Mouse (Mus musculus) heart, postnatal 0 days (tissue): ENCODE results near the gene Zfp28. TPM values are rescaled to one million over a fixed set of nuclear protein-coding genes. Genes with fewer than 3 reads are reported as not detected.

ENCODE experiments used
- ATAC-seq: fragments of 200-750 bp; cut with Nextera tagmentation; 2 replicates; pipeline ENCODE4 v1.8.0; 2017; ENCODE audit warnings: low read depth, moderate number of reproducible peaks, moderate library complexity; ENCODE audit not compliant: insufficient read depth
- DNase-seq: peaks from one replicate; pipeline ENCODE4 v3.0.0-alpha.2; 2016; ENCODE audit warnings: low spot score
- H3K27ac ChIP-seq: fragments of 300-500 bp; sonication (generic); 2 replicates; pipeline ENCODE4 v1.5.1; 2014; ENCODE audit warnings: low read depth, mild to moderate bottlenecking
- H3K27me3 ChIP-seq: fragments of 300-500 bp; sonication (generic); 2 replicates; pipeline ENCODE4 v1.6.1; 2014; ENCODE audit warnings: low read length, mixed read lengths; ENCODE audit not compliant: control insufficient read depth, insufficient read depth
- H3K36me3 ChIP-seq: fragments of 300-500 bp; sonication (generic); replicated peaks from 2 replicates; pipeline ENCODE4 v1.6.1; 2014; ENCODE audit warnings: low read length, mixed read lengths; ENCODE audit not compliant: control insufficient read depth, insufficient read depth
- H3K4me1 ChIP-seq: fragments of 300-500 bp; sonication (generic); 2 replicates; pipeline ENCODE4 v1.6.1; 2014; ENCODE audit warnings: antibody characterized with exemption; ENCODE audit not compliant: control insufficient read depth, insufficient read depth
- H3K4me2 ChIP-seq: fragments of 300-500 bp; sonication (generic); 2 replicates; pipeline ENCODE4 v1.6.1; 2014; ENCODE audit warnings: low read depth, mild to moderate bottlenecking, low read length, moderate library complexity
- H3K4me3 ChIP-seq: fragments of 300-500 bp; sonication (generic); 2 replicates; pipeline ENCODE4 v1.5.1; 2014; ENCODE audit warnings: low read depth, low read length
- H3K9ac ChIP-seq: fragments of 300-500 bp; sonication (generic); replicated peaks from 2 replicates; pipeline ENCODE4 v1.6.1; 2014; ENCODE audit warnings: low read depth, low read length, mixed read lengths
- H3K9me3 ChIP-seq: fragments of 300-500 bp; sonication (generic); replicated peaks from 2 replicates; pipeline ENCODE4 v1.6.1; 2016; ENCODE audit warnings: low read length; ENCODE audit not compliant: control insufficient read depth
- CTCF ChIP-seq: IDR thresholded peaks from 2 replicates; pipeline ENCODE4 v1.5.1; 2016; ENCODE audit warnings: antibody characterized with exemption, control low read depth, low read depth
- EP300 ChIP-seq: IDR thresholded peaks from 2 replicates; pipeline ENCODE4 v1.6.1; 2016; ENCODE audit warnings: antibody characterized with exemption, low read depth
- WGBS: fragments of 180-500 bp; shearing (Covaris S2); extraction: QIAGEN DNeasy Blood & Tissue Kit; methylation state at CpG from one replicate; pipeline ENCODE4 v1.1.7; 2014; 5-methylcytosine and 5-hydroxymethylcytosine counted together
- polyA plus RNA-seq: library from polyadenylated mRNA; unstranded; fragments of >200 nt; fragmentation: Nextera tagmentation; extraction: Ambion mirVana; gene quantifications from 2 replicates; pipeline ENCODE4 v1.2.1, GENCODE M21; 2015
- total RNA-seq: library from RNA; depleted of rRNA; stranded (reverse); fragments of >200 nt; gene quantifications from 2 replicates; pipeline ENCODE4 v1.2.3, GENCODE M21; 2014; ENCODE audit warnings: low replicate concordance; rRNA removed

The Zfp28 gene
- total and polyA plus RNA-seq, 2 experiments from 2014 or later: 5.3 to 8.0 TPM

GRCm38 (mm10) chr7:6429381-6429780 lies 46.3 kb downstream of the Zfp28 start:
- Histone ChIP-seq H3K9me3 (no peaks in the 10 kb centered on the region), H3K36me3 (no peaks in the 10 kb centered on the region), H3K27ac (no peak overlapping the region), H3K27me3 (no peaks in the 10 kb centered on the region), H3K4me3 (no peak overlapping the region), H3K4me1 (no peaks in the 10 kb centered on the region), H3K9ac (no peak overlapping the region), H3K4me2 (no peak overlapping the region)
- ATAC-seq (no peak), DNase-seq (no peak)
- WGBS: 77% methylated on average over 3 of the region's 3 CpGs
- TF ChIP-seq CTCF (no peak), EP300 (no peak)

DNA sequence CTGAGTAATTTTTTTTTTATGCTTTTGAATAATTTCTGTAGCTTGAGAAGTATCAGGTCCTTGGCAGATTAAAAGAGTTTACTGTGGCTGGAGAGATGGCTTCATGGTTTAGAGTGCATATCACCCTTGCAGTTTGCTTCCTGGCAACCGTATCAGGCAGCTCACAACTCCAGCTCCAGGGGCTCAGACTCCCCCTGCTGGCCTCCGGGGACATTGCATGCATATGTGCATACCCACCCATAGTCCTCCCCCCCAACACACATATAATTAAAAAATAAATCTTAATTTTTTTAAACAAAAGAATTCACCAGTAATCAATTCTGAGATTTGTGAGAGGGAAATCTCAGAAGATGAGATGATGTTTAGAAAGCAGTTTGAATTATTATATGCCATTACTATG lies 47.2 kb downstream of the Zfp28 start:
- 39% methylated on average over 2 of the region's 2 CpGs for whole genome bisulfite sequencing
- Histone ChIP-seq H3K9ac (no peak overlapping the region), H3K27me3 (no peaks in the 10 kb centered on the region), H3K4me3 (no peak overlapping the region), H3K27ac (no peak overlapping the region), H3K36me3 (no peaks in the 10 kb centered on the region), H3K4me1 (no peaks in the 10 kb centered on the region), H3K4me2 (no peak overlapping the region), H3K9me3 (no peaks in the 10 kb centered on the region)
- DNase-seq (no peak), ATAC-seq (no peak)
- TF ChIP-seq CTCF (peak; percentile 34), EP300 (no peak)

- Histone ChIP-seq H3K27ac (no peak within 1 kb of the TSS), H3K9ac (no peak within 1 kb of the TSS), H3K4me3 (no peak within 1 kb of the TSS), H3K4me1 (no peaks in the 10 kb centered on the region), H3K4me2 (no peak within 1 kb of the TSS), H3K27me3 (no peaks in the 10 kb centered on the region), H3K36me3 (no peaks in the 10 kb centered on the region), H3K9me3 (no peaks in the 10 kb centered on the region)
- TF ChIP-seq EP300 (no peak), CTCF (no peak)
- ATAC-seq (no peak), DNase-seq (no peak)
- 53% methylated on average over 3 of the region's 3 CpGs for WGBS
These were observed 55.3 kb downstream of the Zfp28 start, which contains the start of gene Olfr1344 for GRCm38 (mm10) chr7:6438388-6438787. Gene Olfr1344, plus strand, starts transcription at chr7:6438688.

GRCm38 (mm10) chr7:6441173-6441572 lies 58.1 kb downstream of the Zfp28 start:
- Histone ChIP-seq H3K27ac (no peak overlapping the region), H3K4me1 (no peaks in the 10 kb centered on the region), H3K9ac (no peak overlapping the region), H3K4me2 (no peak overlapping the region), H3K9me3 (no peaks in the 10 kb centered on the region), H3K4me3 (no peak overlapping the region), H3K27me3 (no peaks in the 10 kb centered on the region), H3K36me3 (no peaks in the 10 kb centered on the region)
- WGBS: 51% methylated on average over 2 of the region's 2 CpGs
- ATAC-seq (no peak), DNase-seq (no peak)
- TF ChIP-seq CTCF: no peak
- TF ChIP-seq EP300: no peak

Other genes starting within 250 kb of the Zfp28 start
- 84.1 and 86.2 TPM in 2 replicates for gene Zfp787, start 227.3 kb upstream of the Zfp28 start, total RNA-seq
- 37.6 and 38.5 TPM in 2 replicates for gene Zfp787, start 227.3 kb upstream of the Zfp28 start, polyA plus RNA-seq
- gene Zfp444, start 211.1 kb upstream of the Zfp28 start, total RNA-seq: 24.2 and 58.7 TPM in 2 replicates
- 20.7 and 28.0 TPM in 2 replicates for gene Zfp444, start 211.1 kb upstream of the Zfp28 start, polyA plus RNA-seq
- gene Galp, start 186.2 kb upstream of the Zfp28 start, total RNA-seq: not detected in 2 replicates
- gene Galp, start 186.2 kb upstream of the Zfp28 start, polyA plus RNA-seq: not detected in 2 replicates
- gene Zscan5b, start 161.0 kb upstream of the Zfp28 start, total RNA-seq: not detected in 2 replicates
- gene Zscan5b, start 161.0 kb upstream of the Zfp28 start, polyA plus RNA-seq: not detected in 2 replicates
- gene Epp13, start 130.6 kb upstream of the Zfp28 start, total RNA-seq: not detected in 2 replicates
- not detected in 2 replicates for gene Epp13, start 130.6 kb upstream of the Zfp28 start, polyA plus RNA-seq
- 0.95 and 2.7 TPM in 2 replicates for gene Zfp667, start 96.7 kb upstream of the Zfp28 start, total RNA-seq
- 3.3 and 4.7 TPM in 2 replicates for gene Zfp667, start 96.7 kb upstream of the Zfp28 start, polyA plus RNA-seq
- 3.1 TPM in 1 of 2 replicates, not detected in the other for gene Zfp583, start 52.0 kb upstream of the Zfp28 start, total RNA-seq
- 2.6 and 3.1 TPM in 2 replicates for gene Zfp583, start 52.0 kb upstream of the Zfp28 start, polyA plus RNA-seq
- not detected in 2 replicates for gene Gm3854, start 39.5 kb upstream of the Zfp28 start, total RNA-seq
- gene Gm3854, start 39.5 kb upstream of the Zfp28 start, polyA plus RNA-seq: 0.44 and 0.51 TPM in 2 replicates
- gene Zfp78, start 20.0 kb upstream of the Zfp28 start, total RNA-seq: 0.11 TPM in 1 of 2 replicates, not detected in the other
- gene Zfp78, start 20.0 kb upstream of the Zfp28 start, polyA plus RNA-seq: 0.94 and 1.3 TPM in 2 replicates
- not detected in 2 replicates for gene Smim17, start 15.4 kb downstream of the Zfp28 start, total RNA-seq
- 0.12 and 0.21 TPM in 2 replicates for gene Smim17, start 15.4 kb downstream of the Zfp28 start, polyA plus RNA-seq
- gene Gm20715, start 27.0 kb downstream of the Zfp28 start, total RNA-seq: not detected in 2 replicates
- not detected in 2 replicates for gene Gm20715, start 27.0 kb downstream of the Zfp28 start, polyA plus RNA-seq
- not detected in 2 replicates for gene Olfr1344, start 55.4 kb downstream of the Zfp28 start, total RNA-seq
- gene Olfr1344, start 55.4 kb downstream of the Zfp28 start, polyA plus RNA-seq: not detected in 2 replicates
- not detected in 2 replicates for gene Olfr1336, start 72.9 kb downstream of the Zfp28 start, total RNA-seq
- gene Olfr1336, start 72.9 kb downstream of the Zfp28 start, polyA plus RNA-seq: not detected in 2 replicates
- not detected in 2 replicates for gene Olfr1346, start 83.8 kb downstream of the Zfp28 start, total RNA-seq
- gene Olfr1346, start 83.8 kb downstream of the Zfp28 start, polyA plus RNA-seq: not detected in 2 replicates
- gene Olfr5, start 103.6 kb downstream of the Zfp28 start, total RNA-seq: not detected in 2 replicates
- gene Olfr5, start 103.6 kb downstream of the Zfp28 start, polyA plus RNA-seq: not detected in 2 replicates
- not detected in 2 replicates for gene Olfr1347, start 116.5 kb downstream of the Zfp28 start, total RNA-seq
- not detected in 2 replicates for gene Olfr1347, start 116.5 kb downstream of the Zfp28 start, polyA plus RNA-seq
- not detected in 2 replicates for gene Olfr1348, start 125.5 kb downstream of the Zfp28 start, total RNA-seq
- not detected in 2 replicates for gene Olfr1348, start 125.5 kb downstream of the Zfp28 start, polyA plus RNA-seq
- gene Olfr1349, start 139.7 kb downstream of the Zfp28 start, total RNA-seq: not detected in 2 replicates
- not detected in 2 replicates for gene Olfr1349, start 139.7 kb downstream of the Zfp28 start, polyA plus RNA-seq
- gene Olfr1350, start 181.5 kb downstream of the Zfp28 start, total RNA-seq: not detected in 2 replicates
- gene Olfr1350, start 181.5 kb downstream of the Zfp28 start, polyA plus RNA-seq: not detected in 2 replicates